Mouse (Mus musculus) lung, postnatal 0 days (tissue): Measurements from ENCODE around the gene Pate4.

ENCODE experiments used
- CTCF ChIP-seq: IDR thresholded peaks from 2 replicates; pipeline ENCODE4 v1.5.1; 2016; ENCODE audit warnings: antibody characterized with exemption, mild to moderate bottlenecking
- EP300 ChIP-seq: IDR thresholded peaks from 2 replicates; pipeline ENCODE4 v1.6.1; 2016; ENCODE audit warnings: antibody characterized with exemption, mild to moderate bottlenecking, control low read depth

DNA sequence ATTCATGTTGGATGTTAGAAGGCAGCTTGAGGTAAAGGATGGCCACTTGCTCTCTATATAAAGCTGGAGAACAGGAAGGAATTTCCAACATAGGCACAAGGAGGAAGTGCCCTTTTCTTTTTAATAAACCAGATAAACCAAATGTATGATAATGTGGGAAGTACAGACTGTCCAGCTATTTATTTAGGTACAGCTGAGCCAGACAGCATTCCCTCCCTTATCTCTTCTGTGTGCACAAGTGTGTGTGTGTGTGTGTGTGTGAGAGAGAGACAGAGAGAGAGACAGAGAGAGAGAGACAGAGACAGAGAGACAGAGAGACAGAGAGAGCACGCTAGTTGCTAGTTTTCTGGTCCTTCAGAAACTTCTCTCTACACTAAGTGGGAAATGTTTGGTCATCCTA, at the start of gene Pate4:
- TF ChIP-seq CTCF (no peak), EP300 (no peak)
